Mouse (Mus musculus) forebrain, embryonic 14.5 days (tissue): Measurements from ENCODE around the gene Rpn2. TPM values are rescaled to one million over a fixed set of nuclear protein-coding genes. Genes with fewer than 3 reads are reported as not detected.

Experiments used
- ATAC-seq: fragments of 200-750 bp; cut with Nextera tagmentation; 2 replicates; pipeline ENCODE4 v1.8.0; 2017; ENCODE audit warnings: mild to moderate bottlenecking, moderate library complexity
- DNase-seq: peaks from one replicate; pipeline ENCODE4 v3.0.0-alpha.2; 2015; ENCODE audit warnings: low spot score
- H3K27ac ChIP-seq: fragments of 300-500 bp; sonication (generic); 2 replicates; pipeline ENCODE4 v1.5.1; 2014; ENCODE audit warnings: low read depth, mild to moderate bottlenecking, control low read depth, low read length, moderate library complexity
- H3K27me3 ChIP-seq: fragments of 300-500 bp; sonication (generic); replicated peaks from 2 replicates; pipeline ENCODE4 v1.6.1; 2014; ENCODE audit warnings: low read length, control low read depth, mixed read lengths; ENCODE audit not compliant: control insufficient read depth, insufficient read depth
- H3K36me3 ChIP-seq: fragments of 300-500 bp; sonication (generic); 2 replicates; pipeline ENCODE4 v1.6.1; 2014; ENCODE audit warnings: low read length, control low read depth; ENCODE audit not compliant: control insufficient read depth, insufficient read depth
- H3K4me1 ChIP-seq: fragments of 300-500 bp; sonication (generic); 2 replicates; pipeline ENCODE4 v1.6.1; 2014; ENCODE audit warnings: antibody characterized with exemption, low read length, control low read depth; ENCODE audit not compliant: control insufficient read depth, insufficient read depth
- H3K4me2 ChIP-seq: fragments of 300-500 bp; sonication (generic); 2 replicates; pipeline ENCODE4 v1.6.1; 2014; ENCODE audit warnings: mild to moderate bottlenecking, control low read depth, low read length
- H3K4me3 ChIP-seq: fragments of 300-500 bp; sonication (generic); 2 replicates; pipeline ENCODE4 v1.5.1; 2014; ENCODE audit warnings: low read depth, low read length, control low read depth
- H3K9ac ChIP-seq: fragments of 300-500 bp; sonication (generic); 2 replicates; pipeline ENCODE4 v1.6.1; 2014; ENCODE audit warnings: mild to moderate bottlenecking, low read length, control low read depth, moderate library complexity
- H3K9me3 ChIP-seq: fragments of 300-500 bp; sonication (generic); replicated peaks from 2 replicates; pipeline ENCODE4 v1.6.1; 2016; ENCODE audit warnings: low read length, control low read depth, mixed read lengths; ENCODE audit not compliant: control insufficient read depth
- WGBS: fragments of 180-500 bp; shearing (Covaris S2); extraction: QIAGEN DNeasy Blood & Tissue Kit; methylation state at CpG from one replicate; pipeline ENCODE4 v1.1.7; 2014; 5-methylcytosine and 5-hydroxymethylcytosine counted together
- polyA plus RNA-seq: library from polyadenylated mRNA; unstranded; fragments of >200 nt; fragmentation: Nextera tagmentation; extraction: Ambion mirVana; gene quantifications from 2 replicates; pipeline ENCODE4 v1.2.1, GENCODE M21; 2014

Gene Rpn2
- polyA plus RNA-seq, 1 experiment from 2014 or later, result 163 TPM

DNA sequence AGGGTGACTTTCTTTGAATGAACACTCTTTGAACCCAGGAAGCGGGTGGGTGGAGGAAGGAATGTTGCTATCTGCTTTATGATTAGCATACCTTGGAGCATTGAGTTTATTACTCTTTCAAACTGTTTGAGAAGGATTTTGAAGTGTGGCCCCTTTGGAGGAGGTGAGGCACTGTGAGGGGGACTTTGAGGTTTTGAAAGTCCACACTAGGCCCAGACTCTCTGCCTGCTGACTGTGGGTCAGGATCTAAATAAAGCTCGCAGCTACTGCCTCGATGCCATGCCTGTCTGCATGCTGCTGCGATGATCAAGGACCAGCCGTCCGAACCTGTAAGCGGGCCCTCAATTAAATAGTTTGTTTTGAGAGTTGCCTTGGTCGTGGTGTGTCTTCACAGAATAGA lies 96.2 kb downstream of the Rpn2 start:
- ATAC-seq (no peak), DNase-seq (no peak)
- Histone ChIP-seq H3K9ac (no peak overlapping the region), H3K4me2 (no peak overlapping the region), H3K9me3 (no peaks in the 10 kb centered on the region), H3K4me3 (no peak overlapping the region), H3K27me3 (no peaks in the 10 kb centered on the region), H3K4me1 (peaks cover 11% of the 10 kb centered on the region; the same call in 1 of the 2 replicates), H3K36me3 (peaks cover 20% of the 10 kb centered on the region), H3K27ac (no peak overlapping the region)
- 63% methylated on average over 8 of the region's 8 CpGs for WGBS

Other genes with a start within 250 kb of the Rpn2 start
- gene Soga1, start 199.8 kb upstream of the Rpn2 start, polyA plus RNA-seq, result 5.9 and 8.1 TPM in 2 replicates
- gene Tldc2, start 192.0 kb upstream of the Rpn2 start, polyA plus RNA-seq, result not detected in 2 replicates
- gene Samhd1, start 143.8 kb upstream of the Rpn2 start, polyA plus RNA-seq, result 13.6 and 15.6 TPM in 2 replicates
- 12.1 and 16.1 TPM in 2 replicates for gene Rbl1, start 74.5 kb upstream of the Rpn2 start, polyA plus RNA-seq
- 0.13 and 0.37 TPM in 2 replicates for gene Mroh8, start 532 bp downstream of the Rpn2 start, polyA plus RNA-seq
- 1.1 and 2.5 TPM in 2 replicates for gene Ghrh, start 68.5 kb downstream of the Rpn2 start, polyA plus RNA-seq
- gene Manbal, start 88.6 kb downstream of the Rpn2 start, polyA plus RNA-seq, result 72.7 and 78.5 TPM in 2 replicates
- gene Src, start 139.4 kb downstream of the Rpn2 start, polyA plus RNA-seq, result 30.1 and 31.0 TPM in 2 replicates